Mouse (Mus musculus) forebrain, embryonic 14.5 days (tissue): ENCODE measurements at regions not wholly inside any gene's neighbourhood (a gene's known extent, or its start where the extent isn't known, plus 50 kb on each side); places are given as distances from the start of the nearest gene placed in this dataset.

Experiments used
- ATAC-seq: fragments of 200-750 bp; cut with Nextera tagmentation; 2 replicates; pipeline ENCODE4 v1.8.0; 2017; ENCODE audit warnings: mild to moderate bottlenecking, moderate library complexity
- DNase-seq: peaks from one replicate; pipeline ENCODE4 v3.0.0-alpha.2; 2015; ENCODE audit warnings: low spot score
- H3K27ac ChIP-seq: fragments of 300-500 bp; sonication (generic); 2 replicates; pipeline ENCODE4 v1.5.1; 2014; ENCODE audit warnings: low read depth, mild to moderate bottlenecking, control low read depth, low read length, moderate library complexity
- H3K27me3 ChIP-seq: fragments of 300-500 bp; sonication (generic); replicated peaks from 2 replicates; pipeline ENCODE4 v1.6.1; 2014; ENCODE audit warnings: low read length, control low read depth, mixed read lengths; ENCODE audit not compliant: control insufficient read depth, insufficient read depth
- H3K36me3 ChIP-seq: fragments of 300-500 bp; sonication (generic); 2 replicates; pipeline ENCODE4 v1.6.1; 2014; ENCODE audit warnings: low read length, control low read depth; ENCODE audit not compliant: control insufficient read depth, insufficient read depth
- H3K4me1 ChIP-seq: fragments of 300-500 bp; sonication (generic); 2 replicates; pipeline ENCODE4 v1.6.1; 2014; ENCODE audit warnings: antibody characterized with exemption, low read length, control low read depth; ENCODE audit not compliant: control insufficient read depth, insufficient read depth
- H3K4me2 ChIP-seq: fragments of 300-500 bp; sonication (generic); 2 replicates; pipeline ENCODE4 v1.6.1; 2014; ENCODE audit warnings: mild to moderate bottlenecking, control low read depth, low read length
- H3K4me3 ChIP-seq: fragments of 300-500 bp; sonication (generic); 2 replicates; pipeline ENCODE4 v1.5.1; 2014; ENCODE audit warnings: low read depth, low read length, control low read depth
- H3K9ac ChIP-seq: fragments of 300-500 bp; sonication (generic); 2 replicates; pipeline ENCODE4 v1.6.1; 2014; ENCODE audit warnings: mild to moderate bottlenecking, low read length, control low read depth, moderate library complexity
- H3K9me3 ChIP-seq: fragments of 300-500 bp; sonication (generic); replicated peaks from 2 replicates; pipeline ENCODE4 v1.6.1; 2016; ENCODE audit warnings: low read length, control low read depth, mixed read lengths; ENCODE audit not compliant: control insufficient read depth
- WGBS: fragments of 180-500 bp; shearing (Covaris S2); extraction: QIAGEN DNeasy Blood & Tissue Kit; methylation state at CpG from one replicate; pipeline ENCODE4 v1.1.7; 2014; 5-methylcytosine and 5-hydroxymethylcytosine counted together

GRCm38 (mm10) chr5:39311211-39311610 is 434.6 kb upstream of the Clnk start:
- WGBS = 92% methylated on average over 4 of the region's 4 CpGs
- H3K4me2 ChIP-seq = no peak overlapping the region
- no peaks in the 10 kb centered on the region for H3K27me3 ChIP-seq
- DNase-seq = no peak
- H3K36me3 ChIP-seq = no peaks in the 10 kb centered on the region
- H3K9me3 ChIP-seq = no peaks in the 10 kb centered on the region
- H3K4me1 ChIP-seq = no peaks in the 10 kb centered on the region
- ATAC-seq = no peak
- no peak overlapping the region for H3K4me3 ChIP-seq
- no peak overlapping the region for H3K9ac ChIP-seq
- H3K27ac ChIP-seq = no peak overlapping the region

GRCm38 (mm10) chr5:39305794-39306193 is 429.2 kb upstream of the Clnk start:
- 87% methylated on average over 2 of the region's 2 CpGs for WGBS
- Histone ChIP-seq H3K4me2 (no peak overlapping the region), H3K9ac (no peak overlapping the region), H3K27ac (no peak overlapping the region), H3K36me3 (no peaks in the 10 kb centered on the region), H3K9me3 (no peaks in the 10 kb centered on the region), H3K4me1 (no peaks in the 10 kb centered on the region), H3K4me3 (no peak overlapping the region), H3K27me3 (no peaks in the 10 kb centered on the region)
- DNase-seq (no peak), ATAC-seq (no peak)

DNA sequence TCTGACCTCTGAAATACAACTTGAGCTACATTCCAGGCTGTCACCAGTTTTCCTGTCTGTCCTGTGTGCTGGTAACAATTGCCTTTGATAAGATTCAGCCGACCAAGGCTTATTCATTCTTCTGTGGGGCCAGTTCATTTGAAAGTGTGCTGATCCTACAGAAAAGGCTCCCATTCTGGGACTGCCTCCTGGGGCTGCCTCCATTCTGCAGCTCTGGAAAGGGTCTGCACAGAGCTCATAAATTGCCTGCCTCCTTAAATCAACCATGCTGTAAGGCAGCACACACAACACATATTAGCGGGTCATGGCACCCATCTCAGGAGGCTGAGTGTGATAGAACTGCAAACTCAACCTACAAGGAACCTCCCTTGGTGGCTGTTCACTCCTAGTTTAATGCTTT is 416.2 kb upstream of the Clnk start:
- no peak overlapping the region for H3K27ac ChIP-seq
- ATAC-seq (no peak), DNase-seq (peak; percentile 4)
- no peak overlapping the region for H3K4me2 ChIP-seq
- H3K36me3 ChIP-seq = no peaks in the 10 kb centered on the region
- H3K4me3 ChIP-seq = no peak overlapping the region
- no peaks in the 10 kb centered on the region for H3K27me3 ChIP-seq
- no peak overlapping the region for H3K9ac ChIP-seq
- H3K9me3 ChIP-seq = no peaks in the 10 kb centered on the region
- no peaks in the 10 kb centered on the region for H3K4me1 ChIP-seq
- WGBS = 5% methylated on average over 2 of the region's 2 CpGs

GRCm38 (mm10) chr5:39281021-39281420 is 404.4 kb upstream of the Clnk start:
- Histone ChIP-seq H3K36me3 (no peaks in the 10 kb centered on the region), H3K27ac (no peak overlapping the region), H3K4me2 (no peak overlapping the region), H3K9me3 (no peaks in the 10 kb centered on the region), H3K27me3 (no peaks in the 10 kb centered on the region), H3K4me3 (no peak overlapping the region), H3K9ac (no peak overlapping the region), H3K4me1 (no peaks in the 10 kb centered on the region)
- 91% methylated on average over 2 of the region's 2 CpGs for WGBS
- no peak for DNase-seq
- no peak for ATAC-seq

DNA sequence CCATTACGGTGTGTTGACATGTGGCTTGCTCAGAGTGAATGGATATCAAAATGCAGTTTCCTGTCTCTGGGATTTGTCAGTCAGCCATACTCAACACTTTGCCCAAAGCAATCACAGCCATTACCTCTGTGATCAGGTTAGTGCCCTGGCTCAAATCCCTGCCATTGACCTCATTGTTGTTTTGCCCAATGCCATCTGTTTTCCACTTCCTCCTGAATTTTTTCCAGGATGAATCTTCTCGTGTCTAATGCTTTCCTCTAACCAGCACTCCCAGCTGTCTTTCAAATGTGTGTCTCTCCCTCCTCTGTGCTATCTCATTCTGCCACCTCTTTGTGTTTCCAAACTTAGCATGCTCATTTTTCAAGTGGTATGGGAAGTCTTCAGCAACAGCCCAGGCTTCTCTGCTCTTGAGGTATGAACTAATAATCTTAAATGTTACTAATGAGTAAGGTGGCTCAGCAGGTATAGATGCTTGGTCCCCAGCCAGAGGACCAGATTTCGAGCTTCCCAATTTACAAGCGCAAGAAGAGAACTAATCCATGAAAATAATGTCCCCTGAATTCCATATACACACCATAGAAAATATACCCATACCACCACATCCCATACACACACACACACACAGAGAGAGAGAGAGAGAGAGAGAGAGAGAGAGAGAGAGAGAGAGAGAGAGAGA is 397.2 kb upstream of the Clnk start:
- H3K9ac ChIP-seq = no peak overlapping the region
- no peaks in the 10 kb centered on the region for H3K4me1 ChIP-seq
- DNase-seq (no peak), ATAC-seq (no peak)
- no peak overlapping the region for H3K4me2 ChIP-seq
- no peaks in the 10 kb centered on the region for H3K36me3 ChIP-seq
- H3K27me3 ChIP-seq = no peaks in the 10 kb centered on the region
- H3K27ac ChIP-seq = no peak overlapping the region
- 70% methylated on average over 4 of the region's 4 CpGs for WGBS
- H3K4me3 ChIP-seq = no peak overlapping the region
- H3K9me3 ChIP-seq = no peaks in the 10 kb centered on the region

DNA sequence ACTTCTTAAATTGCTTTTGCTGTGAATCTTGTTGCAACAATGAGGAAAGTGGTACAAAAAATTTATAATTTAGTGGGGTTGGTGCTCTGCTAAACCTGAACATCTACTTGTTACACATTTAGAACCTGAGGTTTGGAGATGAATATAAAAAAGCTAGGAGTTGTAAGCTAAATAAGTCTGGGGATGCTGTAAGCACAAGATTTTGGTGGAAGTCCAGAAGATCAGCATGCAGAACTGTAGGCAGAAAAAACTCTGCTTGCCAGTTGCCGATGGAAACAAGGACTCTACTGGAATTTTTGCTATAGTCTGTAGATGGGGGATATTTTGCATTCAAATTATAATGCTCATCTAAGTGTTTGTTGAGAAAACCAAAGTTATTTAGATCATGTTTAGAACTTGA is 390.5 kb upstream of the Clnk start:
- ATAC-seq = no peak
- no peaks in the 10 kb centered on the region for H3K36me3 ChIP-seq

DNA sequence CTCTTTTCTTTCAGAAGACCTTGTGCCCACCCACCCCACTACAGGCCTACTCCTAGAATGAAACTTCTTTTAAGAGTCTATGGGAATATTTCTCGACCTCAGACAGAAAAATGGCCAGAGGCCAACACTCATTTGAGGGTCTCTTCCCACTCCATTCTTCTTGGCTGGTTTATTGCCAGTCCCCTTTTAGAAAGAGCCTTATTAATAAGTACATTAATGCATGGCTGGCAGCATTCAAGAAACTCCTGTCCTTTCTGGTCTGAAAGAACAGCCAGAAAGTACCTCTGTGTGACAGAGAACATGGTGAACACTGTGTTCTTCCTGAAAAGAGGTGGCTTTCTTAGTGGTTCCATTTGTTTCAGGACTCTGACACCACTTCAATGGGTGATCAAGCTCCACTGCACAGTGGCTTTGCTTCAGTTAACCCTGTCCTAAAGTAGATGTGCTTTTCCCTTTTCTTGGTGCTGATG is 384.1 kb upstream of the Clnk start:
- ATAC-seq = peak; percentile 81
- 11% methylated on average over 1 of the region's 1 CpGs for WGBS
- peak; percentile 72 for DNase-seq
- Histone ChIP-seq H3K36me3 (no peaks in the 10 kb centered on the region), H3K4me2 (no peak overlapping the region), H3K4me1 (no peaks in the 10 kb centered on the region), H3K27ac (no peak overlapping the region), H3K9ac (no peak overlapping the region), H3K9me3 (no peaks in the 10 kb centered on the region), H3K27me3 (no peaks in the 10 kb centered on the region), H3K4me3 (no peak overlapping the region)

More for the DNA sequence above, 390.5 kb upstream of the Clnk start:
- H3K27me3 ChIP-seq = no peaks in the 10 kb centered on the region
- H3K9ac ChIP-seq = no peak overlapping the region
- H3K27ac ChIP-seq = no peak overlapping the region
- H3K4me3 ChIP-seq = no peak overlapping the region
- 93% methylated on average over 1 of the region's 1 CpGs for WGBS
- no peak overlapping the region for H3K4me2 ChIP-seq
- no peaks in the 10 kb centered on the region for H3K9me3 ChIP-seq
- no peak for DNase-seq
- H3K4me1 ChIP-seq = no peaks in the 10 kb centered on the region

- DNase-seq (no peak), ATAC-seq (no peak)
These were observed 381.1 kb upstream of the Clnk start for GRCm38 (mm10) chr5:39257745-39258144.

DNA sequence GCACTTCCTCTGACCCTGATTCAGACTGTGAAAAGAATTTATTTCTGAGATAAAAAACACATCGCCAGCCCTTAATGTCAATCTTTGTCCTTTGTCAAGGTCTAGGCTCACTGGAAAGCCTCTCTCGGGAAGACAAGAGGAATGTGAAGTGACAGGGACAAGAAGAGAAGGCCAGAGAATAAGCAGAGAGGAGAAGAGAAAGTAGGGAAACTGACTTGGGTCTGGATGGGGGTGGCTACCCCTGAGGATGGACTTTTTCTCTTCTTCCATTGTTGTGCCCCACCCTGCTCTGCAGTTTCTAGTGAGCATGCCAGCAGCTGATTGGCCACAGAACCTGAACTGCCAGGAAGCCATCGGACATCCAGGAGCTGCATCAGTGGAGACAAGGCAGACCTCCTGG is 375.6 kb upstream of the Clnk start:
- H3K4me1 ChIP-seq = no peaks in the 10 kb centered on the region
- 61% methylated on average over 3 of the region's 3 CpGs for WGBS
- DNase-seq = no peak
- no peaks in the 10 kb centered on the region for H3K9me3 ChIP-seq
- no peak for ATAC-seq
- H3K27me3 ChIP-seq = no peaks in the 10 kb centered on the region
- H3K36me3 ChIP-seq = no peaks in the 10 kb centered on the region
- no peak overlapping the region for H3K27ac ChIP-seq
- H3K9ac ChIP-seq = no peak overlapping the region
- H3K4me2 ChIP-seq = no peak overlapping the region
- no peak overlapping the region for H3K4me3 ChIP-seq

More at GRCm38 (mm10) chr5:39257745-39258144, 381.1 kb upstream of the Clnk start:
- no peak overlapping the region for H3K4me2 ChIP-seq
- H3K4me3 ChIP-seq = no peak overlapping the region
- 97% methylated on average over 2 of the region's 2 CpGs for whole genome bisulfite sequencing
- H3K9me3 ChIP-seq = no peaks in the 10 kb centered on the region
- no peaks in the 10 kb centered on the region for H3K27me3 ChIP-seq
- H3K4me1 ChIP-seq = no peaks in the 10 kb centered on the region
- H3K36me3 ChIP-seq = no peaks in the 10 kb centered on the region
- H3K9ac ChIP-seq = no peak overlapping the region
- H3K27ac ChIP-seq = no peak overlapping the region
